Mouse (Mus musculus) CH12.LX (cell line): ENCODE results near the gene Palm2.

ENCODE experiments used
- BHLHE40 ChIP-seq: IDR thresholded peaks from 2 replicates; pipeline ENCODE4 v1.6.1; 2011; ENCODE audit warnings: mild to moderate bottlenecking, low read depth, low read length, improper control_type of control experiment
- JUND ChIP-seq: conservative IDR thresholded peaks from 2 replicates; pipeline ENCODE4 v1.6.1; 2011; ENCODE audit warnings: low read depth, low read length, improper control_type of control experiment
- RAD21 ChIP-seq: IDR thresholded peaks from 2 replicates; pipeline ENCODE4 v1.6.1; 2011; ENCODE audit warnings: low read depth, mild to moderate bottlenecking, low read length, improper control_type of control experiment, moderate library complexity

GRCm38 (mm10) chr4:57666101-57666500, 232.1 kb downstream of the Palm2 start:
- no peak for TF ChIP-seq JUND
- TF ChIP-seq BHLHE40 = no peak
- no peak; the same call in 1 of the 2 replicates for TF ChIP-seq RAD21
